ENCODE assay signal across 15 mouse cellular contexts in the genomic region with DNA sequence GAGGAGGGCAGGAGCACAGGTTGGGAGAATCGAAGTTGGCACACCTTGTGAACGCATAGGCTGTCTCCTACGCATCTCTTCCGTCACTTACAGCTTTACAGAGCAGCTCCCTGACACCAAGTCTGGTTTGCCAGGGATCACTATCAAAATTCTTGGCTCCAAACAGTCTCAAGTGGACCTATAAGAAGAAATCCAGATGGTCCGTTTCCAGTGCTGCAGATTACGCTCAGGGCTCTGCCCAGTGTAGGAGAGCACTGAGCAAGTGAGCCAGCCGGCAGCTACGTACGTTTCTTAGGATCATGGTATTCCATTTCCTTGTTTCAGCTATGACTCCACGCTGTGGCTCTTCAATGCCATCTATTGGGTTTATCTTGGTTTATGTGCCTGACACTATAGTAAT.
DNase-seq lines count a peak whose midpoint lies in the region; ATAC-seq lines count a peak whose summit lies in the region.
"Had no signal": no experiment of that assay in that cellular context is flagged by ENCODE, and none has a peak within 500 bp of the region (broad histone marks: within the 10 kb centered on the region; RNA-seq: fewer than 3 reads in every experiment).

No protein-coding gene starts in this region.

- no peak overlapping the region for H3K9ac ChIP-seq in intestine, embryonic 14.5 days (ENCODE audit: low read length)
- H3K9ac ChIP-seq in intestine, embryonic 16.5 days (ENCODE audit: low read depth, low read length) = no peak overlapping the region
- H3K9ac ChIP-seq in lung, embryonic 15.5 days = no peak overlapping the region
- H3K9ac ChIP-seq in intestine, embryonic 15.5 days = no peak overlapping the region
- H3K9ac ChIP-seq: hindbrain, embryonic 12.5 days; limb, embryonic 15.5 days had no signal

- no peaks in the 10 kb centered on the region for H3K36me3 ChIP-seq in intestine, embryonic 14.5 days (ENCODE audit: control insufficient read depth, insufficient read depth, low read length)
- H3K36me3 ChIP-seq in intestine, embryonic 16.5 days (ENCODE audit: control insufficient read depth, insufficient read depth, low read length) = no peaks in the 10 kb centered on the region
- H3K36me3 ChIP-seq in lung, embryonic 15.5 days = no peaks in the 10 kb centered on the region
- no peaks in the 10 kb centered on the region for H3K36me3 ChIP-seq in intestine, embryonic 15.5 days
- H3K36me3 ChIP-seq: forebrain, embryonic 10.5 days; hindbrain, embryonic 12.5 days; limb, embryonic 15.5 days had no signal

- DNase-seq in frontal cortex, postnatal 14 days (ENCODE audit: low spot score in 2 of 2) = no peak
- no peak for DNase-seq in intestine, embryonic 14.5 days (ENCODE audit: low spot score)
- no peak for DNase-seq in lung, postnatal 10 days
- DNase-seq in layer of hippocampus, adult 9-11 months = no peak
- DNase-seq: cerebellum, postnatal 14 days; gastrocnemius, postnatal 14 days had no signal

- H3K4me1 ChIP-seq in intestine, embryonic 14.5 days (replicated peaks; ENCODE audit: control insufficient read depth, insufficient read depth, low read length) = peaks cover 17% of the 10 kb centered on the region
- H3K4me1 ChIP-seq in intestine, embryonic 16.5 days (ENCODE audit: control insufficient read depth, insufficient read depth, low read length) = peaks cover 7% of the 10 kb centered on the region; the same call in 1 of the 2 replicates
- peaks cover 33% of the 10 kb centered on the region for H3K4me1 ChIP-seq in lung, embryonic 15.5 days
- H3K4me1 ChIP-seq in intestine, embryonic 15.5 days (replicated peaks) = peaks cover 10% of the 10 kb centered on the region; the same call in 1 of the 2 replicates

- H3K4me3 ChIP-seq in intestine, embryonic 14.5 days (ENCODE audit: low read depth, low read length) = no peak overlapping the region
- no peak overlapping the region for H3K4me3 ChIP-seq in intestine, embryonic 16.5 days (ENCODE audit: low read length)
- no peak overlapping the region for H3K4me3 ChIP-seq in lung, embryonic 15.5 days
- H3K4me3 ChIP-seq in intestine, embryonic 15.5 days (replicated peaks) = no peak overlapping the region
- H3K4me3 ChIP-seq: forebrain, embryonic 10.5 days; hindbrain, embryonic 12.5 days; limb, embryonic 15.5 days; myocyte had no signal

- WGBS in intestine, embryonic 14.5 days = 40% methylated on average over 10 of the region's 10 CpGs
- WGBS in intestine, embryonic 16.5 days = 59% methylated on average over 10 of the region's 10 CpGs
- WGBS in lung, embryonic 15.5 days = 54% methylated on average over 10 of the region's 10 CpGs
- 53% methylated on average over 10 of the region's 10 CpGs for WGBS in intestine, embryonic 15.5 days

- ATAC-seq in frontal cortex, adult (ENCODE audit: low TSS enrichment) = peak; percentile 81
- ATAC-seq in intestine, embryonic 14.5 days (replicated peaks; ENCODE audit: low FRiP score, low TSS enrichment, low read depth) = no peak
- ATAC-seq in intestine, embryonic 16.5 days = no peak
- ATAC-seq in lung, embryonic 15.5 days (ENCODE audit: borderline replicate concordance, extremely low read depth, low FRiP score, low TSS enrichment) = peak; percentile 43; the same call in 1 of the 2 replicates
- ATAC-seq in intestine, embryonic 15.5 days = no peak

- peak overlapping the region; percentile 33; the same call in 1 of the 2 replicates for H3K27ac ChIP-seq in intestine, embryonic 14.5 days (ENCODE audit: low read depth)
- H3K27ac ChIP-seq in intestine, embryonic 16.5 days (ENCODE audit: low read length) = no peak overlapping the region
- H3K27ac ChIP-seq in lung, embryonic 15.5 days = peak overlapping the region; percentile 68
- no peak overlapping the region for H3K27ac ChIP-seq in intestine, embryonic 15.5 days
- H3K27ac ChIP-seq: forebrain, embryonic 10.5 days; hindbrain, embryonic 12.5 days; limb, embryonic 15.5 days had no signal

- H3K4me2 ChIP-seq in intestine, embryonic 14.5 days (ENCODE audit: low read length) = no peak overlapping the region
- H3K4me2 ChIP-seq in intestine, embryonic 16.5 days (ENCODE audit: low read depth, low read length) = no peak overlapping the region
- H3K4me2 ChIP-seq in lung, embryonic 15.5 days = no peak overlapping the region
- H3K4me2 ChIP-seq in intestine, embryonic 15.5 days (replicated peaks) = 0 out of 2 replicates have a peak overlapping the region, but pooled peaks have one; percentile 30
- H3K4me2 ChIP-seq: hindbrain, embryonic 12.5 days; limb, embryonic 15.5 days; midbrain, embryonic 11.5 days had no signal

- H3K27me3 ChIP-seq in intestine, embryonic 14.5 days (replicated peaks; ENCODE audit: control insufficient read depth, insufficient read depth, low read length) = no peaks in the 10 kb centered on the region
- no peaks in the 10 kb centered on the region for H3K27me3 ChIP-seq in intestine, embryonic 16.5 days (replicated peaks; ENCODE audit: control insufficient read depth, insufficient read depth, low read length)
- no peaks in the 10 kb centered on the region for H3K27me3 ChIP-seq in lung, embryonic 15.5 days
- H3K27me3 ChIP-seq in intestine, embryonic 15.5 days (replicated peaks) = no peaks in the 10 kb centered on the region
- H3K27me3 ChIP-seq: limb, embryonic 15.5 days had no signal

- H3K9me3 ChIP-seq in intestine, embryonic 14.5 days (ENCODE audit: control insufficient read depth, low read length) = no peaks in the 10 kb centered on the region
- no peaks in the 10 kb centered on the region for H3K9me3 ChIP-seq in intestine, embryonic 16.5 days (ENCODE audit: control insufficient read depth, low read length)
- H3K9me3 ChIP-seq in lung, embryonic 15.5 days = no peaks in the 10 kb centered on the region
- no peaks in the 10 kb centered on the region for H3K9me3 ChIP-seq in intestine, embryonic 15.5 days
- H3K9me3 ChIP-seq: forebrain, embryonic 10.5 days; hindbrain, embryonic 12.5 days; limb, embryonic 15.5 days had no signal

Comparison
In these comparisons a context has a peak if more than half of its experiments do, and no peak if none do; other contexts are left out.
1. H3K27ac ChIP-seq: peak in intestine, embryonic 14.5 days (single experiment) and lung, embryonic 15.5 days (single experiment); none in intestine, embryonic 16.5 days (single experiment) and intestine, embryonic 15.5 days (single experiment).
2. ATAC-seq: peak in frontal cortex, adult (single experiment) and lung, embryonic 15.5 days (single experiment); none in intestine, embryonic 14.5 days (single experiment), intestine, embryonic 16.5 days (single experiment) and intestine, embryonic 15.5 days (single experiment).